ENCODE assay signal across 8 mouse cellular contexts in genomic region chr5:138753946-138754302, GRCm38 (mm10). TPM values are rescaled to one million over a fixed set of nuclear protein-coding genes. Genes with fewer than 3 reads are reported as not detected.
DNase-seq lines count a peak whose midpoint lies in the region; ATAC-seq and TF ChIP-seq lines count a peak whose summit lies in the region.

No protein-coding gene starts in this region.

- H3K27me3 ChIP-seq in heart, embryonic 10.5 days (ENCODE audit: insufficient read depth, poor library complexity, severe bottlenecking) = peaks cover 80% of the 10 kb centered on the region
- H3K27me3 ChIP-seq in E14TG2a.4 (ENCODE audit: insufficient read depth, low read length) = peaks cover 90% of the 10 kb centered on the region
- peaks cover 65% of the 10 kb centered on the region for H3K27me3 ChIP-seq in embryonic facial prominence, embryonic 13.5 days
- H3K27me3 ChIP-seq in hindbrain, postnatal 0 days (ENCODE audit: insufficient read depth, low read length) = no peaks in the 10 kb centered on the region
- peaks cover 69% of the 10 kb centered on the region for H3K27me3 ChIP-seq in midbrain, embryonic 10.5 days (ENCODE audit: low read depth, poor library complexity, severe bottlenecking)

- H3K4me1 ChIP-seq in heart, embryonic 10.5 days = peaks cover 36% of the 10 kb centered on the region
- peaks cover 31% of the 10 kb centered on the region for H3K4me1 ChIP-seq in E14TG2a.4 (replicated peaks; ENCODE audit: low read depth, low read length)
- peaks cover 26% of the 10 kb centered on the region for H3K4me1 ChIP-seq in embryonic facial prominence, embryonic 13.5 days
- peaks cover 27% of the 10 kb centered on the region for H3K4me1 ChIP-seq in hindbrain, postnatal 0 days (ENCODE audit: insufficient read depth, low read length)
- H3K4me1 ChIP-seq in midbrain, embryonic 10.5 days = peaks cover 48% of the 10 kb centered on the region

- no peaks in the 10 kb centered on the region for H3K36me3 ChIP-seq in heart, embryonic 10.5 days
- peaks cover 9% of the 10 kb centered on the region; the same call in 1 of the 2 replicates for H3K36me3 ChIP-seq in E14TG2a.4 (ENCODE audit: insufficient read depth, low read length)
- H3K36me3 ChIP-seq in embryonic facial prominence, embryonic 13.5 days = no peaks in the 10 kb centered on the region
- H3K36me3 ChIP-seq in hindbrain, postnatal 0 days (ENCODE audit: insufficient read depth, low read length) = no peaks in the 10 kb centered on the region
- no peaks in the 10 kb centered on the region for H3K36me3 ChIP-seq in midbrain, embryonic 10.5 days

- H3K9ac ChIP-seq in embryonic facial prominence, embryonic 13.5 days = peak overlapping the region; percentile 77
- peak overlapping the region; percentile 76 for H3K9ac ChIP-seq in hindbrain, postnatal 0 days (replicated peaks; ENCODE audit: low read length)

- H3K4me3 ChIP-seq in heart, embryonic 10.5 days = peak overlapping the region; percentile 81
- peak overlapping the region; percentile 88 for H3K4me3 ChIP-seq in E14TG2a.4 (replicated peaks; ENCODE audit: low read length)
- H3K4me3 ChIP-seq in embryonic facial prominence, embryonic 13.5 days = peak overlapping the region; percentile 72
- H3K4me3 ChIP-seq in hindbrain, postnatal 0 days (ENCODE audit: low read length) = peak overlapping the region; percentile 58
- peak overlapping the region; percentile 77 for H3K4me3 ChIP-seq in midbrain, embryonic 10.5 days

- no peaks in the 10 kb centered on the region for H3K9me3 ChIP-seq in heart, embryonic 10.5 days
- H3K9me3 ChIP-seq in E14TG2a.4 (ENCODE audit: low read length) = no peaks in the 10 kb centered on the region
- H3K9me3 ChIP-seq in embryonic facial prominence, embryonic 13.5 days = no peaks in the 10 kb centered on the region
- no peaks in the 10 kb centered on the region for H3K9me3 ChIP-seq in hindbrain, postnatal 0 days (ENCODE audit: low read length)
- no peaks in the 10 kb centered on the region for H3K9me3 ChIP-seq in midbrain, embryonic 10.5 days (replicated peaks)

- TF ChIP-seq CTCF in E14TG2a.4 (conservative IDR thresholded peaks at IDR 0.05; ENCODE audit: low read length) = no peak
- TF ChIP-seq CTCF in hindbrain, postnatal 0 days (IDR thresholded peaks at IDR 0.05; ENCODE audit: low read depth) = no peak

- H3K27ac ChIP-seq in heart, embryonic 10.5 days = peak overlapping the region; percentile 88
- H3K27ac ChIP-seq in embryonic facial prominence, embryonic 13.5 days = peak overlapping the region; percentile 8
- peak overlapping the region; percentile 97 for H3K27ac ChIP-seq in hindbrain, postnatal 0 days
- peak overlapping the region; percentile 89 for H3K27ac ChIP-seq in midbrain, embryonic 10.5 days (replicated peaks)

- H3K4me2 ChIP-seq in embryonic facial prominence, embryonic 13.5 days = peak overlapping the region; percentile 97
- H3K4me2 ChIP-seq in hindbrain, postnatal 0 days (ENCODE audit: low read depth, low read length) = peak overlapping the region; percentile 92

- 5% methylated on average over 9 of the region's 9 CpGs for WGBS in heart, embryonic 10.5 days
- 7% methylated on average over 9 of the region's 9 CpGs for WGBS in embryonic facial prominence, embryonic 13.5 days
- 3% methylated on average over 9 of the region's 9 CpGs for WGBS in hindbrain, postnatal 0 days
- 9% methylated on average over 9 of the region's 9 CpGs for WGBS in midbrain, embryonic 10.5 days

- no peak for DNase-seq in heart, embryonic 10.5 days (ENCODE audit: low spot score)
- no peak for DNase-seq in heart, adult 11 months
- peak; percentile 59 for DNase-seq in hindbrain, postnatal 0 days (ENCODE audit: low spot score)
- no peak for DNase-seq in midbrain, embryonic 10.5 days (ENCODE audit: low spot score)
- no peak for DNase-seq in urinary bladder, postnatal 25 days (ENCODE audit: low spot score)
- DNase-seq in cerebellum, postnatal 36 days = no peak

- no peak for ATAC-seq in embryonic facial prominence, embryonic 13.5 days (ENCODE audit: insufficient number of reproducible peaks, insufficient read depth, low FRiP score, low TSS enrichment, low read depth)
- peak; percentile 39; the same call in 1 of the 2 replicates for ATAC-seq in hindbrain, postnatal 0 days

RNA-seq across cellular contexts. Expression of gene Fam20c, which starts 0.4 kb away (rescaled TPM):
- 2.4 and 4.9 TPM in 2 replicates for polyA plus RNA-seq in heart, embryonic 10.5 days (2016; fragmentation: Nextera tagmentation; extraction: Ambion mirVana)
- 2.9 and 5.3 TPM in 2 replicates for polyA plus RNA-seq in embryonic facial prominence, embryonic 13.5 days (2015; fragmentation: Nextera tagmentation; extraction: Ambion mirVana)
- 96.4 and 99.4 TPM in 2 replicates for total RNA-seq in hindbrain, postnatal 0 days (2014; rRNA removed)
- 52.5 and 53.9 TPM in 2 replicates for polyA plus RNA-seq in hindbrain, postnatal 0 days (2015; fragmentation: Nextera tagmentation; extraction: Ambion mirVana)
- polyA plus RNA-seq in midbrain, embryonic 10.5 days (2016; fragmentation: Nextera tagmentation; extraction: Ambion mirVana) = 7.0 and 9.5 TPM in 2 replicates

Comparison
In these comparisons a context has a peak if more than half of its experiments do, and no peak if none do; other contexts are left out.
1. H3K27ac ChIP-seq: peak in every context shown above with its lines; median percentile 97 in hindbrain, postnatal 0 days; 89 in midbrain, embryonic 10.5 days; 88 in heart, embryonic 10.5 days; 8 in embryonic facial prominence, embryonic 13.5 days.